Mouse (Mus musculus): ENCODE results near the gene Dnajb12.

- no peak for TF ChIP-seq CTCF (IDR thresholded peaks at IDR 0.05; ENCODE audit: control insufficient read depth, insufficient read depth, insufficient replicate concordance, low read depth, low read length)
- TF ChIP-seq POLR2A (IDR thresholded peaks at IDR 0.05; ENCODE audit: control insufficient read depth, low read depth, low read length), result no peak
Observed at GRCm38 (mm10) chr10:59929205-59929604, 49.8 kb downstream of the Dnajb12 start.
